Mouse (Mus musculus) heart, postnatal 14 days (tissue): ENCODE data around the gene Cacng2. TPM values are rescaled to one million over a fixed set of nuclear protein-coding genes. Genes with fewer than 3 reads are reported as not detected.

Source experiments
- DNase-seq, 2 experiments: peaks; one replicate each; pipeline ENCODE4 v3.0.0; 2021 to 2022
- intact Hi-C: fragments of 180-260 bp; cut with DNase I; formaldehyde crosslinking; loops from one replicate; pipeline ENCODE4 v1.15.1; 2025
- long read RNA-seq, 2 experiments: library from polyadenylated mRNA; stranded (forward); transcript quantifications; one replicate each; pipeline ENCODE4 v2.0.0; 2021
- total RNA-seq, 2 experiments: library from RNA; stranded (reverse); gene quantifications; 2 replicates each; pipeline ENCODE4 v1.2.3; 2021

Cacng2 gene
- total RNA-seq = not detected
- long read RNA-seq, experiment 1 = 0 reads
- long read RNA-seq, experiment 2 = 0 reads

DNA sequence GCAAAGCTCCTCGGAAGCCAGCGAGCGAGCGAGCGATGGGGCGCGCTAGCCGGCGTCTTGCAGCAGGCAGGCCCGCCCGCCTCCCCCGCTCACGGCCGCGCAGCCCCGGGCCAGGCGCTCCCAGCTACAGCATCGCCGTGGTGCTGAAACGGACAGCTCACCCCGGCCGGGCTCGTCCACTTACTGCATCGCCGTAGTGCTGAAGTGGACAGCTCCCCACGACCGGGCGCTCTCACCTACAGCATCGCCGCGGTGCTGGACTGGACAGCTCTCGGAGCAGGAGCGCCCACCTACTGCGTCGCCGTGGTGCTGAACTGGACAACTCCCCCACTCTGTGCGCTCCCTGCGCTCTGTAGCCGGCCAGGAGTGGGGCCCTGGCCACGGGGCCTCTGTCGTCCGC is at the start of gene Cacng2:
Cacng2 (minus strand) TSS at position 325 of the 400 bp plus-strand sequence.
- DNase-seq = peak; percentile 99
- intact Hi-C loops = loop anchor here (10.0 kb wide), 1 partner anchor 185 kb away; no protein-coding TSS in a partner anchor

DNA sequence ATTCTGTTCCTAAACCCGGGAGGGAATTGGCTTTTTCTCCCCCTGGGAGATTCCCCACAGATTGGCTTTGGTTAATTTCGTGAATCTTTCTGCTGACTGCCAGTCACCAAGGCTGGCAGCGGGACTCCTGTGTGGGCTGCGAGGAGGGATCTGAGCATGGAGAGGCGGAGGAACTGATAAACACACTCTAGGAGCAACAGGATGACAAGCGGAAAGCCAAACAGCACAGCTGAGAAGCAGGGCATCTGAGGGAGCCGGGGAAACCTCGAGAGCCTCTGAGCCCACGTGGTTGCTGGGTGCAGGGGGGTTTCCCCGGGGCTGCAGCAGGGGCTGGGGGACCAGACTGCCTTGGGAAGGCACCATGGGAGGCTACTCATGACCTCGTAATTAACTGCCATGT is 49.7 kb upstream of the Cacng2 start:
- DNase-seq = no peak
- intact Hi-C loops = no loop called here

DNA sequence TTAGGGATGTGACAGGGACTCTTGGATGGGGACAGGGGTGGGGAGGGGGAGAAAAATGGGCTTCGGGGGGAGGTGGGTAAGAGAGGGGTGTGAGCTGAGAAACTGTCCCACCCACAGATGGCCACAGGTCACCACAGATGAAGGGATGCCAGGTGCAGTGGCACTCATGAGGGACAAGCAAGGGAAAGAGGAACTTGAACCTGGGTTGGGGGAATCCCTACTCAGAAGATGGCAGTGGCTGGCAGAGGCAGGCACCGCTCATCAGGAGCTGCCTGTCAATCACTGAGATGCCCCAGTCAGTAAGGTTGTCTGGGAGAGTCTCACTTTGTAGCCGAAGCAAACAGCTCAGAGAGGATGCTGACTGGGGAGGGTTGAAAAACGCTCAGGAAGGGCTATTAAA is 45.5 kb upstream of the Cacng2 start:
- intact Hi-C loops = no loop called here
- no peak for DNase-seq

DNA sequence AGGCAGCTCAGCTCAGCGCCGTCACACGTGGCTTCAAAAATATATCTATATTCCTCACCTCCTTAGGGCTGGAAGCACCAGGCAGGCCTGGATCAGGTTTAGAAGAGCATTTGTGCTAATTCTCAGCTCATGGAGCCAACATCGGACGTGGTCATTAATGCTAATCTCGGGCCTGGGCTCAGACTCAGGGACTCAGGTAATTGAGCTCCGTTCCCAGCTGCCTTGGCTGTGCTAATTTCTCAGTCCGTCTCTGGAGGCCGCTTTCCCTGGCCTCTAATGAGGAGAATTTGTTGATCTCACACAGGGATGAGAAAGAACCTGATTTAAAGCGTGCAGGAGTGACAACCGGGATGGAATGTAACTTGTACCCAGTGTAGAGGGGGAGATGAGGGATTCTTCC is 44.6 kb upstream of the Cacng2 start:
- intact Hi-C loops = no loop called here
- no peak for DNase-seq

DNA sequence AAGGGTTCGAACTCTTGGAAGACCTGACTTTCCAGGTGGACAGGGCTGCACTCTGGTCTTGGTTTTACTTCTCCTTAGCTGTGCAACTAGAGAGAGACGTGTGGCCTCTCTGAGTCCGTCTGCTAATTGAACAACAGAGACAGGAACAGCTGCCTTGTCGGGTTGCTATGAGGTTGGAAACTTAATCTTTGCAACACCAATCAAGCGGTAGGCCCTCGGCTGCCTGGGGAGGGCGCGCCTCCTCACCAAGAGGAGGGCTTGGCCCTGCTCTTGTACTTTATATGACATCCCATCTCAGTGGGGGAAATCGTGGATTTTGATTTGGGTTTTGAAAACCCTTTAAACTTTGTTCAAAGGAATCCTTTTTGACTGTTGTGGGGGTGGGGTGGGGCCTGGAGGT is 42.1 kb upstream of the Cacng2 start:
- intact Hi-C loops = no loop called here
- no peak for DNase-seq

DNA sequence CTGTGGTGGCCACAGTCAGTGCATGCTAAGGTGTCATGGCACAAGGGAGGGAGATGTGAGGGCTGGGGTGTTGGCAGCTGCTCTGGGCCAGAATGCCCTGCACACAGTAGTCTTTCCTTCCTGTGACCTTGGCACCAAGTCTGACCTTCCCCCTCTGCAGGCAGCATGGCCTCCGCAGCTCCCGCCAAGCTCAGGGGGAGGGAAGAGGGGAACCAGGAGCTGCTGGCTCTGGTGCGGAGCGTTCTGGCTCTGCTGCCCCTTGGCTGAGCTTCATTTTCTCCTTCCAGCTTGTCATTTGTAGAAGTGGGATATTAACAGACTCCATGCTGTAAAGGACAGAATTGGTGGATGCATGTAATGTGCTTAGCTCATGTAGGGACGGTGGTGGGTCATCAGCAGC is 38.5 kb upstream of the Cacng2 start:
- intact Hi-C loops = no loop called here
- no peak for DNase-seq

DNA sequence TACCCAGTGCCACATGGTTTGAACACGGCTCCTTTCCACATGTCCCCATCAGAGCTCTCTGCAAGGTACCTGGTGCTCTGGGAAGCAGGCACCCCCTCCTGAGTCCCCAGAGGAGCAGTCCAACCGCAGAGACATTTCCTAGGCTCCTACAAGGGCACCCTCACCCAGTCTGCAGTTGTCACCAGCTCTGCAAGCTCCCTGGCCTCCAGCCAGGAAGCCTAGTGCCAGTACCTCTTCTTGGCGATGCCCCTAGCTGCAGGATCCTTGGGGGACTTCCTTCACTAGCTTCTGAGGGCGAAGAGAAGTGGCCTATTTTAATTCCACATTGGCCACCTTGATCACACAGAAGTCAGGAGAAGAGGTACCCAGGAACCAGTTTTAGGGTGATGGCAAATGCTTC is 38.0 kb upstream of the Cacng2 start:
- DNase-seq = no peak
- intact Hi-C loops = no loop called here

DNA sequence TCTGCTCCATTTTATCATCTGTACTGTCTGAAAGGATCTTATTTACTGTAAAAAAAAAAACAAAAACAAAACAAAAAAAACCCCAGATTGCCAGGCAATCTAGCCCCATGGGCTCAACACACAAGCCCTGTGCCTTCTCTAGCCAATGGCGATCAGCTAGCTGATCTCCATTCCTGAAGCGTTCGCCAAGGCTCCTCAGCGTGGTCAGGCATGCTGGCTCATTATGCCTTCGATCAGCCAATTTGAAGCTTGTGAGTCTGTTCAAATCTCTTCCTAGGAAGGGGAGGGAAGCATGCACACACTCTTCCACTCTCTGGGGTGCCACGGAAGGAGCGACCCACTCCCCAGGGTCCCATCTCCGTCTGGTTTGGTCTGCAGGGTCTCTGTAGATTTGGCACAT is 37.5 kb upstream of the Cacng2 start:
- no peak for DNase-seq
- intact Hi-C loops = no loop called here

DNA sequence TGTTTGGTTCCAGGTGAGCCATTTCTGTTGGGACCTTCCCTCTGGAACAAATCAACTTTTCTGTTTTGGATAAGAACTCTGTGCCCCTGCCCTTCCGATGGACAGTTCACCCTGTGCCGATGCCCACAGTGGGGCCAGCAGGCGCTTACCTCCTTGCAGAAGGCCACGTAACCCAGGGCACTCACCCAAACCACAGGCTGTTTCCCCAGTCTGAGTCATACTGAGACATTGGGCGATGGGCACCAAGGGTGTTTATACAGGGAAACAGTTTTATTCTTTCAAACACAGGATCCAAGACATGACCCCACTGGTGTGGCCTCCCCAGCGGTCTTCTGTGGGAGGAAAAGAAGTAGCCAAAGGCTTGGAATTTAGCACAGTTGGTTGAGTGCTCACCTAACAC is 35.6 kb upstream of the Cacng2 start:
- no peak for DNase-seq
- intact Hi-C loops = no loop called here

DNA sequence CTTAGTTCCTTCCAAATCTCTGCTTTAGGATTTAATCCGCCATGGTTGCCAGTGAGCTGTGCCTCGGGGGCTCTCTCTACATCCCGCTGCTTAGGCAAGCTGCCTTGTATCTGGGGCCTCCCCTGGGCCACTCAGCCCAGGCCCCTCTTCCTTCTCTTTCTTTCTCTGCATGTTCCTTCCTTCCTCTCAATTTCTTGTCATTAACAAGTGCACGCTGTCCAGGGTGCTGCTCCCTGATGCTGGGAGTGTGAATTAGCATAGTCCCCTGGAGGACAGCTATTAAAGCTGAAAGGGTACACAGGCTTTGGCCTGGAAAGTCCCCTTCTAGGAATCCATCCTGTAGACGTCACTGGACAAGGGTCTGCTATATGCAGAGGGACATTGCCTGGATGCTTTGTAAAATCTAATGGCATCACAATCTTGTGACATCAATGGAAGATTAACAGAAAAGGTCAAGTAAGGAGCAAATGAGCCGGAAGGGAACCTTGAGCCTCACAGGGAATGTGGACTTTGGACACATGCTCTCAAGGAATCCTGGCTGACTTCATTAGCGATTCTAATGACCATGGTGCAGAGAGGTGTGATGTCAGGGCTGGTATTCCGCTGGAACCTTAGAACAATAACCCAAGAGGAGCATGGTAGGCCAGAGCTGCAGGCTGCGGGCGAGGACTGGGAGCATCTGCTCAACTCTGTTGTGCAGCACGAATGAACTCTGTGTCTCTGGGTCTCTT is 33.4 kb upstream of the Cacng2 start:
- no peak for DNase-seq
- intact Hi-C loops = no loop called here

DNA sequence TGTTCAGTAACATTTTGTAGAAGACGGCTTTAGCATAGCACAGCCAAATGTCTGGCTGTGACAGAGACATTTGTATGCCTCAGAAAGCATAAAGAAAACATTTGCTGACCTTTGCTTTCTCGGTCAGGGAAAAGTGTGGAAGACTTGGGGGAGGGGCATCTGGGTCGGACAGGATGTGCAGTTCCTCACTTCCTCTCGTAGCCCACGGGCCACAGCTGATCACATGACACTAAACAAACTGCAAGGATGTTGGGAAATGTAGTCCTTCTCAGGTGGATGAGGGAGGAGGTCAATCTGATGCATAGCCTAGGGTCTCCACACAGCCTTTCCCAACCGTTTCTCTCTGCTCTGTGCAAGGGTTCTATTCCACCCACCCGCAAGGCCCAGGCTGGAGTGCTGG is 28.7 kb upstream of the Cacng2 start:
- intact Hi-C loops = no loop called here
- DNase-seq = no peak

DNA sequence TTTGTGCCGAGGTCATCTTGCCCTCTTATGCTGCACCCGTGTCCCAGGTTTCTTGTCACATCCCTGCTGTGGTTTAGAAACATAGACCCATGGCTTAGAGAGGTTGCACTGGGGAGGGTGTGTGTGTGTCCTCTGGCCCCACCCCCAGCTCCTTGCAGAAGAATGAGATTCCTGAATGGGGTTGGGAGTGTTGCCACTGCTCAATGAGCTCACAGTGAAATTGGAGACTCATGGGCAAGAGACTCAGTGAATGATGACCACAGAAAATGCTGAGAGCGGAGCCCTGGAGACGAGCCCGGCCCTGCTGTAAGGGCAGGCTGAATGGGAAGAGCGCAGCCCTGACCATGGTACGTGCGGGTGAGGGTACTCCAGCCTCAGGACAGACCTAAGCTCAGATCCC is 20.4 kb upstream of the Cacng2 start:
- DNase-seq = no peak
- intact Hi-C loops = no loop called here

DNA sequence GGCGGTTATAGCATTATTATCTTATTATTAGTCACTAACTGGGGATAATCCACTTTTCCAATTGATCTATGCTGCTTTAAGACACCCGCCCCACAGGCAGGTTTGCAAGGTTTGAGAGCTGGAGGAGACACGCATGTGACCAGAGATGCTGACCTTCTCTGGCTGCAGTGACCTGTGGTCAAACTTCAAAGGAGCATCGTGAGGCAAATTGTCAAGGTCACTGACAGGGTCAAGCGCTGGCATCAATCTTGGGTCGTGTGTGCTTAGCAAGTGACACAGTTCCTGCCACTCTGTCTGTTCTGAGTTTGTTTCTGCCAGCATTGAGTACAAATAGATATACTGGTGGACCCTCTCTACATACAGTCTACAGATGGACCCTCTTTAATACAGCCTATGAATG is 14.8 kb upstream of the Cacng2 start:
- no peak for DNase-seq
- intact Hi-C loops = no loop called here

DNA sequence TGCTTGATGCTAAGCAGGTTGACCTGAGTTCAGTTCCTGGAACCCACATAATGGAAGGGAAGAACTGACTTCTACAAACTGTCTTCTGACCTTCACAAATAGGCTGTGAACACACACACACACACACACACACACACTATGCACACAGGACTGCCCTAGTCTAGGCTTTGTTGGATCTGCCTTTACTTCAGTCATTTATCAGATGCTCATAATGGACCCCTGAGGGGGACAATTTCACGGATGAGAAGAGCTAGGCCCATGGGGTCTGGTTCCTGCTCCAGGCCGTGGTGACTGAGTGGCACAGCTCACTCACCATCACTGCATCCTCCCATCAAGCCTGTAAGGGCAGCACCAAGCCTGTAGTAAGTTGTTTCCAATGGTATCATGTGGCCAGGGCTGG is 13.6 kb upstream of the Cacng2 start:
- intact Hi-C loops = no loop called here
- DNase-seq = no peak

DNA sequence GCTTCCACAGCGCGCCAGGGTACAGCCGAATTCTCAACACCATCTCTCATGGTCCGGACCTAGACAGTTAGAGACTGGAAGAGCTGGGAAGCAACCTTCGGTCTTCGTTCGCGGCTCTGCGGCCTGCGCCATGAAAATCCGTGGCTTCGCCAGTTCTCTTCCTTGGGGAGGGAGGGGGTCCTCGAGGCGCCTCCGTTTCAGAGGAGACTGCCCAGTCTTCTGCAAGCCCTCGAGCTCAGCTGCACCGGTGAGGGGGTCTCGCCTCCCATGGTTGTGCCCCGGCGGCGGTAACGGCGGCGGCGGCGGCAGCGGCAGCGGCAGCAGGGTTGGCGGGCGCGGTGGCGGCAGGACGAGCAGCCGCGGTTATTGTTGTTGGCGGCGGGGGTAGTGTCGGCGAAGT is 580 bp downstream of the Cacng2 start:
- no peak for DNase-seq
- intact Hi-C loops = loop anchor here (10.0 kb wide), 1 partner anchor 184 kb away; no protein-coding TSS in a partner anchor

DNA sequence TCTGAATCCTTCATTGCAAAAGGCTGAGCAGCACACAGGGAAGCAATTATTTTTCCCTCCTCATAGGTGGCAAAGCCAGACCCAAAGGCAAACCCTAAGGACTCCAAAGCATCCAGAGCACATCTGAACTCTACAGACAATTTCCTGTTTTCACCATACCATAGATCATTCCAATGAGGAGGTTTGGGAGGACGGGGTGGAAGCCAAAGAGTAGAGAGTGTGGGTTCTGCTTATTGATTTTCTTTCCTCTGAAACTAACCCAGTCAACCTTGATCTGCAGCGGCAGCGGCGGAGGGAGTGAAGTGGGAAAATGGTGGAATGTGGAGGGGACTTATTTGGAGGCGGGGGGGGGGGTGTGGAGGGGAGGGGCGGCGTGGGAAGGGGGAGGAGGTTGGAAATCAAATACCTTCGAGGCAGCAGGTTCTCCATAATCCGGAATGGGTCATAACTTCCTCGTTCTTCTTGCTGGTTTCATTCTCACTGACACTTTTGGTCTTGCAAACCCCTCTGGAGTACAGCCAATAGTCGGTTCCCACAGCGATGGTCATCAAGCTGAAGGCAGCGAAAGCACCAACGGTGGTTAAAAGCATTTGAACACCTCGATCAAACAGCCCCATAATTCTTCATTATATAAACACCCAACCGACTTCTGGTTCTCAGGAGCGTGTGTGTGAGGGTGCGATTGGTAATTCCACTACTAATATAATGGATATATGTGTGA is 1.4 kb downstream of the Cacng2 start:
- DNase-seq = no peak
- intact Hi-C loops = loop anchor here (10.0 kb wide), 1 partner anchor 184 kb away; no protein-coding TSS in a partner anchor

DNA sequence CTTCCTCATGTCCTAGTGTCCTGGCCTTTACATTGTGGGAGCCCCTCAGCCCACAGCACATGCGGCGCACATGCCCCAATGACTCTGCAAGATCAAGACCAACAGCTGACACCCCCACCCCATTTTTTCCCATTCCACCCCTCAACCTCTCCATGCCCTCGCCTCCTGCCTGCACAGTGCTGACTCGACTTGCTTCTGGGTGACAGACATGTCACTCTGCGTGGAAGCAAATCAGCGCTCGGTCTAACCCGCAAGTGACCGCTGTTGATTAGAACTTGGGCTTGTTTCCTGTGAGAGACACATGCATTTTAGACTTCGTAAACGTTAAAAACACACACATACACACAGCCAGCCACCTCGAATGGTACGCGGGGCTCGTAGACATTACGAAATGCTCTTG is 2.1 kb downstream of the Cacng2 start:
- intact Hi-C loops = loop anchor here (10.0 kb wide), 1 partner anchor 183 kb away; no protein-coding TSS in a partner anchor

DNA sequence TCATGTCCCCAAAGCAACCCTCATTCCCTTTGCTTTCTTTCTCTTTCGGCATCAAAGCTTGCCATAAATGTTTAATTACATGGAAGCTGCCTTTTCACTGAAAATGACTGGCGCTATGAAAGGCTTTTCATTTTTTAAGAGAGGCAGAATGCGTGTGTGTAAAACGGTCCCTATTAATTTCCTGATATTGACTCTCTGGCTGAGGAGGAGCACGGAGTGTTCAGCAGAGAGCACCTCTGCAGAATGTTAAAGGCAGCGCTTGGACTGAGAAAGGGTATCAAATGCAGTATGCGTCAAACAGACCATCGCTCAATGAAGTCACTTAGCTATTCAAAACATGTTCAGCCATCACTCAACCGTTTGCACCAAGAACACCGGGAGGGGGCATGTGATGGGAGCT is 2.9 kb downstream of the Cacng2 start:
- intact Hi-C loops = loop anchor here (10.0 kb wide), 1 partner anchor 182 kb away; no protein-coding TSS in a partner anchor
- DNase-seq = no peak

More for the DNA sequence above, 2.1 kb downstream of the Cacng2 start:
- no peak for DNase-seq

DNA sequence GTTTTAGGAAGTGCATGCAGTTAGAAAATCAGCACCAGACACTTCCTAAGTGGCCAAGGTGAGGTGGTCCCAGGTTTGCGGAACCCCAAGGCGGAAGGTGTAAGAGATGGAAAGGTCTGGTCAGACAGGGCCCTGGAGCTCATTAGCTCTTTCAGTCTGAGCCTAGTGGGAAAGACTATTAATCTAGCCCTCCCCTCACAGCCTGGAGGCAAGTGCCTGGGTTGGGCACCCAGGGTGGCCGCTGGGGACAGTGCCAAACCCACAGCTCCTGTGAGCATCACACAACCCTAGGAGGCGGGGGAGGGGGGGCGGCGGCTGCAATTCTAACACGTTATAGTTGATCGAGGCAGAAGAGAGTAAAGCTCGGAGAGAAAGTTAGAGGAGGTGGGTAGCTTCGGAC is 3.6 kb downstream of the Cacng2 start:
- no peak for DNase-seq
- intact Hi-C loops = loop anchor here (10.0 kb wide), 1 partner anchor 181 kb away; no protein-coding TSS in a partner anchor

DNA sequence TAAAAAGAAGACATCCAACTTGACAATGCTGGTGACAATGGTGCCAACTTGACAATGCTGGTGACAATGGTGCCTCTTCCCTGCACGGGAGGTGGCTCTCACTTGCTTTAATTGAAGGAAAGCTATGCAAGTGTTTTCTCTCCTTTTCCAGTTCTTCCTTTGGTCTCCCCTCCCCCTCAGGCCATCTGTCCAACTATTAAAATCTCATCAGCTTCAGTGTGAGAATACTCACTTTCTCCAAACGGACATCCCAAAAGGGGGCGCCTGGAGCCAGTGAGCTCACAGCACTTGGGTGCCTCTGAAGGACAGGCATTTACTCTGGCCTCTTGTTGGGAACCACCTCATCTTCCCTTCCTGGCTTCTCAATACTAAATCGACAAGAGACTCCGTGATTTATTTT is 20.3 kb downstream of the Cacng2 start:
- no peak for DNase-seq
- intact Hi-C loops = no loop called here

DNA sequence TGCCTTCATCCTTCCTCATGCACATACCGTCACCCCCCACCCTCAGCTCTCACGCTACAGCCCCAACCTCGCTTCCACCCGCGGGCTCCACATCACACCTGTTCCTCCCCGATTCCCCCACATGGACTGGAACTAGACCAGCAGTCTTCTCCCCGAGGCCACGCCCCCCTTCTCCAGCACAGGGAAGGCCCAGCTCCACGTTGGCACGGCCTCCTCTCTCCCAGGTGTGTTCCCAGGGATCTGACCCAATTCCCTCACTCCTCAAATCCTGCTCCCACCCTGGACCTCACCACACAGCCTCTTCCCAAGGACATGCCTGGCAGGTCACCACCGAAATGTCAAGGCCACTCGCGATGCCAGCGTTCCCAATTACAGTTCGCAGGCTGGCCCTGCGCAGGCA is 23.8 kb downstream of the Cacng2 start:
- no peak for DNase-seq
- intact Hi-C loops = no loop called here

DNA sequence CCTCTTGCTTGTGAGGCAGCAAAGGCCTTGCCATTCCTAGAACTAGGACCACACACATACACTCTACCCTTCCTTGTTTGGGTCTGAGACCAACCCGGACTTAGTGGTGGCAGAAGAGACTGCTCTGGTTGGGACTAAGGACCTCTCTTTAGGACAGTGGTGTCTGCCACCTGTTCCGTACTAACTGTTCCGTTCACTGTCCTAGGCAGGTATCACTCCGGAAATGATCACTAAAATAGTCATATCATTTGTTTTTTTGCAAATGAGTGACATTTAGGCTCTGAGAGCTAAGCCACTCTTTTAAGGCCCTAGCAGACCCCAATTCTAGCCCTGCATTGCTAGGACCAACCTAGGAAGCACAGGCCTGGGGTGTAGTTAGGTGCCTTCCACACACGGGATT is 26.2 kb downstream of the Cacng2 start:
- intact Hi-C loops = no loop called here
- DNase-seq = no peak
